Mouse (Mus musculus): Measurements from ENCODE around the gene Abcd3.
A peak's percentile ranks its signal among the peaks of the same experiment; 100 is the strongest.

Gene Abcd3

DNA sequence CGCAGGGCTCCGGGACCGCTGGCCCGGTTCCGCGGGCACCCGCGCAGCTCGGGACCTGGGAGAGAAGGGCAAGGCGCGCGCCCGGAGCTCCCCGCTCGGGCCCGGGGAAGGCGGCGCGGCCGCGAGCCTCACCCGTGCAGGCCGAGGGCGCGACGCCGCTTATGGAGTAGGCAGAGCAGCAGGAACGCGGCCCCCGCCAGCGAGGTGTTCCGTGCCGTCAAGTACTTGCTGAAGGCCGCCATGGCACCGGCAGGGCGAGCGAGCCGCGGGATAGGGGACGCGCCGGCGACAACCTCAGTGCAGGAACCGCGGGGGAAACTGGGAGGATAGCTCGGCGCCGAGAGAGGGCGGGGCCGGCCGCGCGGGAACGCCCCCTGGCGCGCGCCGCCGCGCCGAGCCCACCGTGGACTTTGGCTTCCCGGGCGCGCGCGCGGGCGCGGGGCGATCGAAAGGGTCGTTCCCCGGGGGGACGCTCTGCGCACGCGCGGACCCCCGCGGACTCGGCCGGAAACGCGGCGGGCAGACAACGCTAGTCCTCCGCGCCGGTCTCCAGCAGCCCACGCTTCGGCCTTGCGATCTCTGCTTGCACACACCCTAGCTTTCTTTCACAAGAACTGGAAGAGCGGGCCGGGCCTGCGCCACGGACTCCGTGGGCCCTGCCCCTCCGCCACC is at the start of gene Abcd3:
Gene Abcd3 (minus strand): TSS at position 426 of the 672 bp plus-strand sequence.
- peak; percentile 95 for DNase-seq (ENCODE audit: inconsistent ontology term)

DNA sequence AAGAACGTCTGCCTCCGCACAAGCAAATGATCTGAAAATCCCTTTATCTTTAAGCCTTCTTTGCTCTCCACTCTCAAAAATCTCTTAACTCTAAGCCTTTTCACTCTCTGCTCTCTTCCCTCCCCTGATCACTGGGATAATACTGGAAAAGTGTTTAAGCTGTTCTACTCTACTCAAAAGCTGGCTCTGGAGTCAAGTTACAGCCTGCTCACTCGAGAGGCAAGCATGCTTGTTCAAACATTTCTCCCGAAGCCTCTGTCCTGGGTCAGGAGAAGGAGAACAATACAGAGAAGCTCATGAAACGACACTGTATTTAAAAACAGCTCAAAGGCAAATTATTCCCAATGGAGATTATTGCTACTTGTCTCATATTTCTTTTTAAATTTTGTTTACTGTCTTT is 44.0 kb upstream of the Abcd3 start:
- DNase-seq (ENCODE audit: inconsistent ontology term) = no peak

DNA sequence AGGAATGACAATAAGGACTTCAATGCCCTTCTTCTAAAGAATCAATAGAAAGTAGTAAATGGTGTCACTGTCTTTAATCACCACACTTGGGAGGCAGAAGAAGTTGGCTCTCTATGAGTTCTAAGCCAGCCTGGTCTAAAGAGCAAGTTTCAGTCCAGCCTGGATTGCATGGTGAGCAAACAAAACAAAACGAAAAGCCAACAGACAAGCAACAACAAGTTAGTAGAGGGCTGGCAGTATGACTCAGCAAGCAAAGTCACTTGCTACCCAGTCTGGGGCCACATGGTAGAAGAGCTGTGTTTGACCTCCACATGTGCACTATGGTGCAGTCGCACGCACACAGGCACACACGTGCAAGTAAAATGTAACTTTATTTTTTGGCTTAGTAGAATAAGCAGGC is 41.0 kb upstream of the Abcd3 start:
- DNase-seq (ENCODE audit: inconsistent ontology term) = no peak

DNA sequence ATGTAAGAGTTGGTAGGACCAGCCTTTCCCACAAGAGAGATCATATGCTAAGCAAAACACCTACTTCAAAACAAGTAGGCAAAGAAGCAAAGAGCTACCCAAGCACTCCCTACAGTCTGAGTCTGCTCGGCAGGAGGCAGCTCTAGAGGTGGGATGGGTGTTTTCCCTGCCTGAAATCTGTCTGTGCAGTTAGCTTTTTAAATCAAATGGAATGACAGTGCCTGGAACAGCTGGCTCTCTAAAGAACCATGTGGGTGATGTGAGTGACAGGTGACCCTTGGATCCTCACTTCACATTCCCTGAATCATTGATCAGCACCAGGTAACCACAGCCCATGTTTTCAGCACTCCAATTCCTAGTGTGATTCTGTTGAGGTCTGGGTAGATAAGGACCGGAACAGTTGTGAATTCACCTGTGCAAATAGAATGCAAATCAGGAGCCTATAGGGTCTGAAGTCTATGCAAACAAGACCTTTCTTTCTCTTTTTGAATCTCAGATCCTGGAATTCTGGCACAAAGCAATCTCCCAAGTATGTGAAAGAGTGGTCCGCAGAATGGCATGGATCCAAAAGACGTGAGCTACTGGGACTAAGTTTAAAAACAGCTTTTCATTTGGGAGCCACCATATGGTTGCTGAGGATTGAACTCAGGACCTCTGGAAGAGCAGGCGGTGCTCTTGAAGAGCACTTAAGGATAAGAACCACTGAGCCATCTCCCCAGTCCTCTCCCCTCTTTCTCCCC is 38.8 kb upstream of the Abcd3 start:
- DNase-seq (ENCODE audit: inconsistent ontology term) = no peak

DNA sequence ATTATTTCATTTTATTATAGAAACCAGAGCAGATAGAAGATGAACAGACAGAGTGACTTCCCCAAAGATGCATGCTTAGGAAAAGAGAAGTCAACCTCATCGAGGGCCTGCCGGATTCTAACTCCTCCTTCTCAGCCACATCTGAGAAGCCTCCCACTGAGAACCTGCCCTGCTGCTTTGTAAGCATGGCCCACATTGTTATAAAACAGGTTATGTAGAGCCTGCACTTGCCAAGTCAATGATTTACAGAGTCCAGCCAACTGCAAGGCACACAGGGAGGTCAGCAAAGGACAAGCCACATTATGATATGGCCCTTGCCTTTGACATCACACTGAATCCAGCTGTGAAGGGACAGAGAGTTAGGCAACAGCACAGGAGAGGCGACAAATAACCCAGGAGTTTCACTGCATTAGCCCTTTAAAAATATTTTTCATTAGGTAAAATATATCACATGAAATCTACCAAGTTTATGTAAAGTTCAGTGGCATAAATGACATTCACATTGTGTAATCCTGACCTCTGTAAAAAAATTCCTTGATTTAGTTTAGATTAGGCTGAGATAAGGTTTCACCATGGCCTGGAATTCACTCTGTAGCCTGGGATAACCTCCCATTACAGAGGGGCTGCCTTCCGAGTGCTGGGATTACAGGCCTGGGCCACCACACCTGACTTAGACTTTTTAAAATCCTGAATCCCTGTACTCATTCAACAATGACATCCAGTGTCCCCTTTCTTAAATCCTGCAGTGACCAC is 37.1 kb upstream of the Abcd3 start:
- no peak for DNase-seq (ENCODE audit: inconsistent ontology term)

DNA sequence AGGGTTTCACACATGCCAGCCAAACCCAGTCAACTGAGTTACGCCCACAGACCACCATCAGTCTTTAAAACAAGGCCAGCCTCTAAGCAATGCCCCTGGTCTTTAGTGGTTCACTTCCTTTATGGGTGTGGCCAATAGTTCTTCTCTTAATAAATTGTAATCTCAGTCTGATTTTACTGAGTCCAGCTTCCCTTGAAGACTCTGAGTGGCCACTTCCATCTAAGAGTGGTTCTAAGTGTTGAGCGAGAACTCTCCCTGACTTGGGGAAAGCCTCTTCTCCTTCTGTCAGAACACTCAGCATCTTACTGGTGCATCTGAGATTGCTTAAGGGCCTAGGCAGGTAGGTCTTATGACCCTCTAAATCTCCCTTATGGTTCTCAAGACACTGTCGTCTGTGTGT is 35.9 kb upstream of the Abcd3 start:
- DNase-seq (ENCODE audit: inconsistent ontology term) = no peak

DNA sequence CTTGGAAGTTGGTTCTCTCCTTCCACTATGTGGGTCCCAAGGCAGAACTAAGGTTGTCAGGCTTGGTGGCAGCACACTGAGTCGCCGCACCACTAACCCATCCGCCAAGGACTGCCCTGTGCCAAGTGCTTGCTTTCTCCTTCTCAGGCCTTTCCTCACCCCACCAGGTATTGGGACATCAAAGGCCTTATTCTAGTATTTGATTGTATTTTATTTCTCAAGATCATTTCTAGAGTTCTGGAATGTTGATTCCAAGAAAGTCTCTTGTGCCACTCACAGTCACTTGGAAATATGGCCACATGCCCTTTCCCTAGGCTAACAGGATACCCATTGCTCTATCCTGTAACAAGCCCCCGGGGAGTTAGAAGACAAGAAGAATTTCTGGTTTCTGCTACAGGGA is 35.3 kb upstream of the Abcd3 start:
- DNase-seq (ENCODE audit: inconsistent ontology term) = no peak

DNA sequence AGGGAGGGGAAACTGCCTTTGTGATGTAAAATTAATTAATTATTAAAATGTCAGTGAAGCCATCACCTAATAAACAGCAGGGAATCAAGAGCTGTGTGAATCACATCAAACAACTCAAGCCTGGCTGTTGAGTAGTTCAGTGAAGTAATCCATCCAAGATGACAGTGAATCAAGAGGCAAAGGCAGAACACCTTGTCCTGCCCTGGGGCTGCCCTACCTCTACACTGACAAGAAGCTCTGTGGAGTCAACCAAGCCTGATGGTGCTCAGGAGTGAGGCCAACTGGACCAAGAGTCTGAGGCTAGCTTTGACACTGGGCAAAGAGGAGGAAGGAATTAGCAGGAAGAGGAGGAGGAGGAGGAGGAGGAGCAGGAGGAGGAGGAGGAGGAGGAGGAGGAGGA is 32.2 kb upstream of the Abcd3 start:
- no peak for DNase-seq (ENCODE audit: inconsistent ontology term)

DNA sequence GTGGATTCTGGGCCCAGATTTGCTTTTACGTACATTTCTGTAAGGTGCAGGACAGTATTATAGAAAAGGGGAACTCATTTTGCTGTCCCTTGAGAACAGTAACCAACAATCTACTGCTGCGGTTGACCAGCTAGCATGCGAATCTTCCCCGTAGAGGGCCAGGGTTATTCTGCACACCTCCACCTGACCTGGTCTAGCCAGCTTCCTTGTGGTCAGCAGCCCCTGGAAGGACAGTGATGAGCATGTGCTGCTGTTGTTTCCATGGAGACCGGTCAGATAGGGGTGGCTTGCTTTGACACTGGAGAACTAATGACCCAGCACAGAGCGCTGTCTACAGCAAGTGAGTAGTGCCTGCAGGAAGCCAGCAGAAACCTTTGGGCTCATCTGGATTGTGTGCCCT is 29.6 kb upstream of the Abcd3 start:
- no peak for DNase-seq (ENCODE audit: inconsistent ontology term)

DNA sequence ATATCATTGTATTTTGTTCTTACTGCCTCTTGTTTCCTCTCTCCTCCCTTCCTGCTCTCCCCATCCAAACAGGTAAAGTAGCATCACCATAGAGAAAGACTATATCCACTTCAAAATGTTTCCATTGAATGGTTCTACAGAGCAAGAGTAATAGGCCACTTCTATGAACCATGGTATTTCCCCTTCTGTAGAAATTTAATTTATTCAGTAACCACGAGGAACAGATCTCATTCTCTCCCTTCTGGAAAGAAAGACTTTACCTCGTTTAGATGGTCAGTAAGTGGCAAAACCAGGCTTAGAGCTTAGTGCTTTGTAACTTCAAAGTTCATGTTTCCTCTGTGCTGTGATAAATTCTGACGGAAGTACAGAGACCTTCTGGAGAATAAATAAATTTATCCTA is 28.9 kb upstream of the Abcd3 start:
- no peak for DNase-seq (ENCODE audit: inconsistent ontology term)

DNA sequence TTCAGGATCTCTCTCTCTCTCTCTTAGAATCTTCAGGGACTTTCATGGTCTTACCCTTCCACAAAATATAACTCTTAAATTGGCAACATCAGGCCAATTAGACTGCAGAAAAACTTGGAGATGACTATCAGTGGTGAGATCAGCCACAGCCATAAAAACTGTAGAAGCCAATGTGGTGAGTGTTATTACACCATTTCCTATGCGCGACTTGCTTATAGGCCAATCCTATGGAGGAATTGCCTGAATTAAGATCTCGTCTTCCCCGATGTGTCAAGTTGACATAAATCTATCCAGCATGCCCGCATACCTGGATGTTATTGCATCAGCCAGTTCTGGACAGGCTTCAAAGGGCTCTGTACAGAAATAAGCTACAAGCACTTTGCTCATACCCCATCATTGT is 28.2 kb upstream of the Abcd3 start:
- no peak for DNase-seq (ENCODE audit: inconsistent ontology term)

DNA sequence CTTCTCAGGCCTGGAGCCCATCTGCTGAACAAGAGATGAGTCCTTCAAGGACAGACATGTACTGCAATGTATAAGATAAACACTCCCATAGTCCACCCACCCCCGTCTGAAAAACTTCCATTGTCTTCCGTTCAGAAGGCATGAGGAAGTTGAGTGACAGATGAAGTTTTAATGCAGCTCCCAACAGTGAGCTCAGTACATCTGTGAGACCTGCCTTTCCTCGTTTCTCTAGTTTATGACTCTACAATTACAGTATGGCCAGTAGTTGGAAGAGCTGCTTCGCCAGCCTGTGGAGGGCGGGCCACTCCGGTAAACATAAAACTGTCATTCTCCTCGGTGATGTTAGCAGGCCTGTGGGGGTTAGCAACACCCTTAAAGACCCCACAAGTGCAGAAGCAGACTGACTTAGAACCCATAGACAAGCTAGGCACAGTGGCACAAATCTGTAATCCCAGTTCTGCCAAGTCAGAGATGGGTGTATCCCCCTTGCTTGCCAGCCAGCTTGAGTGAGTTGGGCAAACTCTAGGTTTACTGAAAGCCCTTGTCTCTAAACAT is 27.3 kb upstream of the Abcd3 start:
- DNase-seq (ENCODE audit: inconsistent ontology term) = no peak

DNA sequence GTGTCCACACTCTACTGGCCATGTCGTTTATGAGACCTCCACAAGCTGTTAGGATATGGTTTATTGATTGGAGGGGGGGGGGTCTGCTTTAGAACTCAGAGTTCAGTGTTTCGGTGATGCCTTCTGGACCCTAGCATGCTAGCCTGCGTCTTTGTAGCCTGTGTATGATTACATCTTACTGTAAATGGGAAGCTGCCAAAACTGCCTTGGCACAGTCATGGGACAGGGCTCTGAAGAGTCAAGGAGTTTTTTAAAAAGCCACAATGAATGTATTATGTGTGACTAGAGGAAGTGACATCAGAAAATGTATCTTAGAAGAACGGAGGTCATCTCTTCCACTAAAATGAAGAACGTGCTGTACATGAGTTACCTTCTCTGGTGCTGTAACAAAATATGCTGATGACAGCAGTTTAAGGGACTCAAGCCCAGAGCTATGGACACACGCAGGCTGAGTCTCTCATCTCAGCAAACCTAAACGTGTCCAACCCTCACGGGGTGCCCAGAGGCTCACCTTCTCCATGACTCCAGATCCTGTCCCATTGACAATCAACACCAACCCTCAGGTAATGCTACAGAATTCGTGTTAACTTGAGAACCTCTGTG is 26.4 kb upstream of the Abcd3 start:
- no peak for DNase-seq (ENCODE audit: inconsistent ontology term)

DNA sequence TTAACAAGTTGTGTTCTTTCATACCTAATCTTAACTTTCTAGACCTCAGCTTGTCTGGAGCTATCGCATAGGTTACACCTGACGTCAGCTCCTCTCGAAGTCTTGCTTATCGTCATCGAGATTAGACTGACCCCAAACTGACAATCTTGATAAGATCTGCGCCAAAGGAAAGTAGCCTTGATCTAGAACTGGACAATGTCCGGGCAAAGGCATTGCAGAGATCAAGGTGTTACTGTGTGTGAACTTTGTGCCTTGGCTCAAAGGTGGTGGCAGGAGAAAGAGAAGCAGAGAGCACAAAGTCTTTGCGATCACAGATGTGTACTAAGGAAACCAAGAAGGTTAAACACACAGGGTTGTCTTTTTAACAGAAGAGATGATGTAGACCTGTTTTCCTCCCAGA is 25.2 kb upstream of the Abcd3 start:
- no peak for DNase-seq (ENCODE audit: inconsistent ontology term)

DNA sequence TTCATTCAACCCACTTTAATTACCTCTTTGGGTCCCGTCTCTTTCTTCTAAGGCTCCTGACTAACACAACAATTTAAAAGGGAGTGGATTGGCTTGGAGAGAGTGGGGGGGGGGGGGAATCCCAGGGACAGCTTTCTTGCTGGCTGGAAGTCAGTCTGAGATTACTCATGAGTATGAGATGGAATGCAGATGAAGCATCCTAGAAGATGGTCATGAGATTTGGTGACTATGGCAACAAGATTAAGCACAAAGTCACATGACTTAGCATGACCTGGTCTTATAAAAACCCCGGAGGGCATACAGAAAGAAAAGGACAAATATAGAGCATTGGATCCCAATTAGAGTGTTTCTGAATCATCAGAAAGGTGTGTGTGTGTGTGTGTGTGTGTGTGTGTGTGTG is 19.6 kb upstream of the Abcd3 start:
- DNase-seq (ENCODE audit: inconsistent ontology term) = peak; percentile 49

DNA sequence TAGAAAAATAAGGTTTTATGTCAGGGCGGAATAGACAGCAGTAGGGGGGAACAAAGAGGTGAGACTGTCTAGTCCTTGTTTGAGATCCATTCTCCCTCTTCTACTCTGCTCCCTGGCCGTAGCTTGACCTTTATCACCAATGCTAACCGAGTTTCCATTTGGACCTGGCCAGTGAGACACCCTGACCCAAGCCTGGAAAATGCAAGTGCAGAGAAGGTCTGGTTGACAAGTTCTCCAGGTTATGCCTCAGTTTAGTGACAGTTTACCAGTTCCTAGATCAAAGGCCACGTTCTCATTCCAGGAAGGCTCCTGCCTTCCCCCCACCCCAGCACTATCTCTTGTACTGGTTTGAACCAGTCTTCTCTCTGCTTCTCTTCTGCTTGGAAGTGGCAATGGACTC is 19.1 kb upstream of the Abcd3 start:
- no peak for DNase-seq (ENCODE audit: inconsistent ontology term)

DNA sequence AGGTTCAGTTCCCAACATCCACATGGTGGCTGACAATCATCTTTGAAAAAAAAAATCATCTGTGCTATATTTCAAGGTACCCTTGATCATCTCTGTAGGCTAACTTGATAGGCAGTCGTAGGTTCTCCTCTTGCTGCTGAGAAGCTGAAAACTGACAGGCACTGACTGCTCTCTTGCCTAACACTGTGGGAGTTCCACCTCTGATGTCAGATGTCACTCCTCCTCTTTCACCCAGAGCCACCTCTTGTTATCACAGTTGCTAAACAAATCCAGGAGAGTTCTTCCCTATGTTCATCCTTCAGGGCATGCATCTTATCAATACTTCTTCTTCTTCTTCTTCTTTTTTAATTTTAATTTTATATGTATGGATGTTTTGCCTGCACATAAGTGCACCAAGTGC is 10.0 kb upstream of the Abcd3 start:
- no peak for DNase-seq (ENCODE audit: inconsistent ontology term)

DNA sequence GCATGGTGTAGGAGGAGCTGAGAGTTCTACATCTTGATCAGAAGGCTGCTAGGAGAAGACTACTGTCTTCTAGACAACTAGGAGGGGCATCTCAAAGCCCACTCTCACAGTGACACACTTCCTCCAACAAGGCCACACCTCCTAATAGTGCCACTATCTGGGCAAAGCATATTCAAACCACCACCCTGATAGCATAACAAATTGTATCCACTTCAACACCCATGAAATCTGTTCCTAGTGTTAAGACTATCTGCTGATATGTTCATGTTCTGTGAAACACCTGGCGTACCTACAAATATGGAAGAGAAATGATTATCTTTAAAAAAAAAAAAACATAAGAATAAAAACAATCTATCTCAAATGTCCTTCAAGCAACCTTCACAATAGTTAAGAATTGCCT is 9.2 kb upstream of the Abcd3 start:
- DNase-seq (ENCODE audit: inconsistent ontology term) = no peak

DNA sequence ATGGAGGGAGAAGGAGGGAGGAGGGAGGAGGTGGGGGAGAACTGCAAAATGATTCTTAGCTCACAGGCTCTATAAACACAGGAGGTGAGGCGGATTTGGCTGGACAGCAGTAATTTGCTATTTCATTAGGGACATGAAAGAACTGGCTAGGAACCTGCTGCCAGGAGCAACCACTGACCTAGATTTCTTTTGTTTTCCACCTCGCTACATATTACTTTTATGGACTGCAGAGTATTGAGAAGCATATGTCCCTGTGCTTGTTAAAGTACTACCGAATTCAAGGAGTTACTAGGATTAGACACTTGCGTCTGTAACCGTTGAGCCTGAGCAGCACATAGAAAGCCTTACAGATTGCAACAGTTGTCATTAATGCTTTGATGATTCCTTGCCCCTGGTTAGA is 7.5 kb upstream of the Abcd3 start:
- DNase-seq (ENCODE audit: inconsistent ontology term) = no peak

DNA sequence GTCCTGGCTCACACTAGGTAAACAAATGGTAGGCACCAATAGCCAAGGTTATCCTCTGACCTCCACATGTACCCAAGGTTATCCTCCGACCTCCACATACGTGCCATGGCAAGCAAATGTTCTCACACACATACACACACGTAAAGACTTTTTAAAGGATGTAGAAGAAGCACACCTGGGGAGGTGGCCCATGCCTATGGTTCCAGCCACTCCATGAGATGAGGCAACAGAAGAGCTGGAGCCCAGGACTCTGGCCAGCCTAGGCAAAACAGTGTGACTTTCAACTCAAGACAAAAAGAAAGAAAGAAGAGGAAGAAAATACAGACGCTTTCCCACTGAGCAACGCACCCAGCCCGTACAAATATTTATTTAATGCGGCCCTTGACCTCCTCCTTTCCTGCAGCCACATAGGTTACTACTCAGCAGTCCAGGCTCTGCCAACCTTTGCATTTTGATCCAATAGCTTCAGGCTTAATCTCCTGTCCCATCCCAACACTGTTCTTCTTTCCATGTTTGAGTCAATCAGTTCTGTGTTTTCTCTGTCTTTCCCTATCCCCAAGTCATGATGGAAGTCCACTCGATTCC is 6.5 kb upstream of the Abcd3 start:
- no peak for DNase-seq (ENCODE audit: inconsistent ontology term)

DNA sequence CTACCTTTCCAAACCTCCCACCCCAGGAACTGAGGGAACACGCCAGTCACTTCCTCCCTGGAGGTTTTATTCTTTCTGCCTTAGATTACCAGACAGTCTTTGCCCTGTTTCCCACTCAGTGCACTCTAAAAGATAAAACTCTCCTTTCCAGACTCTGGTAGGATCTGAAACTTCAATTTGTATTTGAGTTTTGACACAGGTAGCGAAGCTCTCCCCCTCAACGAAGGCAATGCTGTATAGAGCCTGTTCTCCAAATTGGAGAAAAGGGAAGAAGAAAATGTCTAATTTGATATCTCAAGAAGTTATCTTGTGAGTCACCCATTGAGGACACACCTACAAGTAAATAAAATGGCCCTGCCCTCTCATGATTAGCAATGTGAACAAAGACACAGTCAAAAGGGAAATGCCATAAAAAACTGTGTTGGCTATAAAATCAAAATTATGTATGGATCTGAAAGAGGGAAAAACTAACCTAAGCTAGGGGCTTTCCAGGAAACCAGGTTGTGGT is 4.6 kb upstream of the Abcd3 start:
- DNase-seq (ENCODE audit: inconsistent ontology term) = no peak
